Mouse (Mus musculus) bone marrow, adult 2 months (tissue): ENCODE results near the gene Psmg1.

Experiments used
- CTCF ChIP-seq: fragments of 200-500 bp; IDR thresholded peaks from 2 replicates; pipeline ENCODE4 v1.5.1; 2011; ENCODE audit warnings: low read length, control low read depth; ENCODE audit not compliant: control insufficient read depth, insufficient read depth
- POLR2A ChIP-seq: fragments of 200-500 bp; IDR thresholded peaks from 2 replicates; pipeline ENCODE4 v1.6.1; 2011; ENCODE audit warnings: low read depth, mild to moderate bottlenecking, control low read depth, low read length, borderline replicate concordance; ENCODE audit not compliant: control insufficient read depth

- TF ChIP-seq CTCF (no peak), POLR2A (no peak)
These were observed 19.9 kb downstream of the Psmg1 start for GRCm38 (mm10) chr16:95970841-95971240.
